Mouse (Mus musculus): ENCODE data around the gene Plcb4. TPM values are rescaled to one million over a fixed set of nuclear protein-coding genes. Genes with fewer than 3 reads are reported as not detected.

Plcb4 gene
- total and polyA plus RNA-seq, 3 experiments = not detected

DNA sequence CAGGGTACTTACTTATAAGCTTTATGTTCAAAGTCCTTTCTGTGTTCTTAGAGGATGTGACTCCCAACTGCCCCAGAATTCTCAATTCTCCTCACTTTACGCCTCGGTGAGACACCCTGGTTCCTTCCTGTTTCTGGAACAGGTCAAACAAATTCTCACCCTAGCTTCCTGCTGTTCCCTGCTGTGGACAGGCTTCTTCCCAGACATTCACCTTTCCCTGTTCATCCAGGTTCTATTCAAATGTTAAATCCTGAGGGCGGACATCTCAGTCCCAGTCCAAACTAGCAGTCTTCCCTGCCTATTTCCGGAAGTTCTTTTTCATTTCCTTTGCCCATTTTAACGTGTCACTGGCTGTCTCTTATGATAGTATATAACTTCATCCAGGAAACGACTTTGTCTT is 2.2 kb upstream of the Plcb4 start:
- no peaks in the 10 kb centered on the region for H3K4me1 ChIP-seq (ENCODE audit: control insufficient read depth in 1 of 2, insufficient read depth in 2 of 2)
- dilution Hi-C loops (cut with MboI; ENCODE audit: extremely low pct_ligation_motif_present, extremely low pct_unique_long_range_greater_than_20kb, low sequenced_read_pairs) (no loop called here), in situ Hi-C loops (cut with MboI; ENCODE audit: low pct_ligation_motif_present, low pct_unique_long_range_greater_than_20kb, low sequenced_read_pairs) (no loop called here)
- DNase-seq (ENCODE audit: extremely low read depth) = no peak
- no peak overlapping the region for H3K9ac ChIP-seq (ENCODE audit: insufficient read depth, low read depth)
- H3K4me3 ChIP-seq (replicated peaks in 1 of 3; ENCODE audit: low read depth in 2 of 3, low read length in 2 of 3, poor library complexity in 1 of 3) = no peak overlapping the region
- no peaks in the 10 kb centered on the region for H3K27me3 ChIP-seq (replicated peaks)
- H3K9me3 ChIP-seq (replicated peaks; ENCODE audit: low read length) = peaks cover 72% of the 10 kb centered on the region
- no peak for TF ChIP-seq MAX (IDR thresholded peaks at IDR 0.05; ENCODE audit: low read length)
- no peak for TF ChIP-seq CHD1 (IDR thresholded peaks at IDR 0.05; ENCODE audit: low read depth, low read length)
- no peak overlapping the region for H3K4me2 ChIP-seq (ENCODE audit: insufficient read depth, low read depth, poor library complexity, severe bottlenecking)
- no peaks in the 10 kb centered on the region for H3K79me2 ChIP-seq (replicated peaks; ENCODE audit: control insufficient read depth, extremely low read depth, insufficient read depth, poor library complexity, severe bottlenecking)
- H3K27ac ChIP-seq (ENCODE audit: insufficient read depth, low read depth) = no peak overlapping the region
- no peaks in the 10 kb centered on the region for H3K36me3 ChIP-seq (replicated peaks in 1 of 2; ENCODE audit: control insufficient read depth in 1 of 2, insufficient read depth in 1 of 2, low read length in 1 of 2)

DNA sequence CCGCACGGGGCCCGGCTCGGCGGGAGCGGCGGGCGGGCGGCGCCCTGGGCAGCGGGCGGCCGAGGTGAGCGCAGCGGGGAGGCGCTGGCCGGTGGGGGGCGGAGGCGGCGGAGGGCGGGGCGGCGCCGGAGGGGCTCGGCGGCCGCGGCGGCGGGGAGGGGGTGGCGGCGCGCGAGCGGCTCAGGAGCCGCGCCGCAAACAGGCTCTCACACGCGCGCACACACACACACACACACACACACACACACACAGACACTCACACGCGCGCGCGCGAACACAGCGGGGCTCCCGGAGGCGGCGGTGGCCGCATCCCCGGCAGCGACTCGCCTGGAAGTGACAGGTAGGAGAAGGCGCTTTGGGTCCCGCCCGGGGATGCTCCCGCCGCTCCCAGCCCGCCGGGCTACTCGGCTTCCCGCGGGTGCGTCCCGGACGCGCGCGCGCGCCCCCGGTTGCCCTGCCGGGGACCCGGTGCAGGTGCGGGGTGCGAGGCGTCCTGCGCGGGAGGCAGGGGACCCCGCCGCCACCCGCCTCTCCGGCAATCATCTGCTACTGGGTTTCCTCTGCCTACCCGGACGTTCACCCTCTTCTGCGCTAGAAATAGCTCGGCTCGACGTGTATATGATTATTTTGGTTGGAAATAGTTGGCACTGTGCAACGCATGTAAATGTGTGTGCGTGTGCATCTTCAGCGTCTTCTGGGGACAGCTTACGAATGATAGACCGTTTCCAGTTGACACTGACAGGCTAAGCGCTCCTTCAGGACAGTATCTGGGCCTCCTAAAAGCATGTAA is 775 bp downstream of the Plcb4 start:
- no peak overlapping the region for H3K9ac ChIP-seq (ENCODE audit: insufficient read depth, low read depth)
- H3K4me1 ChIP-seq (ENCODE audit: control insufficient read depth in 1 of 2, insufficient read depth in 2 of 2) = no peaks in the 10 kb centered on the region
- H3K27ac ChIP-seq (ENCODE audit: insufficient read depth, low read depth) = no peak overlapping the region
- H3K4me2 ChIP-seq (ENCODE audit: insufficient read depth, low read depth, poor library complexity, severe bottlenecking) = no peak overlapping the region
- H3K27me3 ChIP-seq (replicated peaks) = no peaks in the 10 kb centered on the region
- no peaks in the 10 kb centered on the region for H3K79me2 ChIP-seq (replicated peaks; ENCODE audit: control insufficient read depth, extremely low read depth, insufficient read depth, poor library complexity, severe bottlenecking)
- no peaks in the 10 kb centered on the region for H3K36me3 ChIP-seq (replicated peaks in 1 of 2; ENCODE audit: control insufficient read depth in 1 of 2, insufficient read depth in 1 of 2, low read length in 1 of 2)
- no peak for DNase-seq (ENCODE audit: extremely low read depth)
- dilution Hi-C loops (cut with MboI; ENCODE audit: extremely low pct_ligation_motif_present, extremely low pct_unique_long_range_greater_than_20kb, low sequenced_read_pairs) (no loop called here), in situ Hi-C loops (cut with MboI; ENCODE audit: low pct_ligation_motif_present, low pct_unique_long_range_greater_than_20kb, low sequenced_read_pairs) (no loop called here)
- peaks cover 67% of the 10 kb centered on the region for H3K9me3 ChIP-seq (replicated peaks; ENCODE audit: low read length)
- no peak overlapping the region for H3K4me3 ChIP-seq (replicated peaks in 1 of 3; ENCODE audit: low read depth in 2 of 3, low read length in 2 of 3, poor library complexity in 1 of 3)
- TF ChIP-seq RCOR1 (conservative IDR thresholded peaks at IDR 0.05; ENCODE audit: low read depth, low read length) (no peak), CHD2 (IDR thresholded peaks at IDR 0.05; ENCODE audit: low read length) (no peak), ZMIZ1 (IDR thresholded peaks at IDR 0.05; ENCODE audit: low read depth, low read length) (no peak), KAT2A (IDR thresholded peaks at IDR 0.05; ENCODE audit: insufficient replicate concordance, low read length) (no peak), UBTF (IDR thresholded peaks at IDR 0.05; ENCODE audit: low read depth, low read length) (no peak), ETS1 (conservative IDR thresholded peaks at IDR 0.05; ENCODE audit: low read depth, low read length) (no peak), JUND (conservative IDR thresholded peaks at IDR 0.05; ENCODE audit: low read depth, low read length) (no peak), MXI1 (IDR thresholded peaks at IDR 0.05; ENCODE audit: low read depth, low read length) (no peak), IRF4 (IDR thresholded peaks at IDR 0.05; ENCODE audit: low read depth, low read length) (no peak), MAX (IDR thresholded peaks at IDR 0.05; ENCODE audit: low read length) (no peak), GABPA (IDR thresholded peaks at IDR 0.05; ENCODE audit: insufficient replicate concordance, low read depth, low read length) (no peak), E2F4 (IDR thresholded peaks at IDR 0.05; ENCODE audit: insufficient replicate concordance, low read depth, low read length) (no peak), NRF1 (IDR thresholded peaks at IDR 0.05; ENCODE audit: low read depth, low read length) (no peak), MYC (IDR thresholded peaks at IDR 0.05; ENCODE audit: low read depth, low read length) (no peak), MAZ (IDR thresholded peaks at IDR 0.05; ENCODE audit: low read depth, low read length) (no peak), MAFK (IDR thresholded peaks at IDR 0.05; ENCODE audit: insufficient replicate concordance, low read length) (no peak), RAD21 (IDR thresholded peaks at IDR 0.05; ENCODE audit: low read depth, low read length) (no peak), HCFC1 (IDR thresholded peaks at IDR 0.05; ENCODE audit: low read depth, low read length) (no peak)

All from CH12.LX (cell line).